Mouse (Mus musculus) liver, postnatal 0 days (tissue): ENCODE measurements around the gene Srsf6.

Source experiments
- CTCF ChIP-seq: sonication (generic); IDR thresholded peaks from 2 replicates; pipeline ENCODE4 v1.5.1; 2016; ENCODE audit warnings: antibody characterized with exemption, low read depth
- EP300 ChIP-seq: IDR thresholded peaks from 2 replicates; pipeline ENCODE4 v1.6.1; 2016; ENCODE audit warnings: antibody characterized with exemption, low read depth, mild to moderate bottlenecking

DNA sequence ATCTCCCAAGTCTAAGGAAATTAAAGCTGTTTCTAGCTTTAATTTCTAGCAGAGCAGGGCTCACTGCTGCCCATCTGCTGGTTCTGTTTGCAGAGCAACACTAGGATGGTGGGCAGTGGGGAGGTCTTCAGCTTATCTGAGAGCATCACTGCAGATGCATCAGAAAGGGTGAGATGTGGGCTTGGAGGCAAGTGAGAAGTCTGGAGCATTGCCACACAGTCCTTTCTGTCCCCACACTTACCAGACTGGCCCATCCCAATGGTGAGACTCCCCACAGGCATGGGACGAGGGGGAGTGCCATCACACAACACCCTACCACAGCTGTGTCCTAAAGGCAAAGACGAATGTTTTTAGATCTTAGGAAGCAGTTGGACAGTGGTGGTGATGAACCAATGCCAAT lies 47.2 kb upstream of the Srsf6 start:
- TF ChIP-seq CTCF (no peak), EP300 (no peak)
